Mouse (Mus musculus) small intestine, adult 2 months (tissue): ENCODE measurements around the gene Ccr7. TPM values are rescaled to one million over a fixed set of nuclear protein-coding genes. Genes with fewer than 3 reads are reported as not detected.

Experiments
- H3K27ac ChIP-seq: fragments of 200-500 bp; 2 replicates; pipeline ENCODE4 v1.5.1; 2012; ENCODE audit warnings: low read depth, low read length, control low read depth, inconsistent platforms; ENCODE audit not compliant: insufficient read depth
- H3K27me3 ChIP-seq: fragments of 200-500 bp; 2 replicates; pipeline ENCODE4 v1.6.1; 2012; ENCODE audit warnings: mild to moderate bottlenecking, moderate library complexity, low read length, inconsistent platforms; ENCODE audit not compliant: control insufficient read depth, insufficient read depth
- H3K36me3 ChIP-seq: fragments of 200-500 bp; 2 replicates; pipeline ENCODE4 v1.6.1; 2012; ENCODE audit warnings: mild to moderate bottlenecking, low read length, control low read depth, inconsistent platforms; ENCODE audit not compliant: control insufficient read depth, insufficient read depth
- H3K4me1 ChIP-seq: fragments of 200-500 bp; 2 replicates; pipeline ENCODE4 v1.6.1; 2012; ENCODE audit warnings: low read length, inconsistent platforms, mixed read lengths; ENCODE audit not compliant: control insufficient read depth, insufficient read depth, insufficient read length
- H3K4me3 ChIP-seq: fragments of 200-500 bp; 2 replicates; pipeline ENCODE4 v1.5.1; 2012; ENCODE audit warnings: low read depth, mild to moderate bottlenecking, control low read depth, inconsistent platforms, low read length, moderate library complexity
- CTCF ChIP-seq: fragments of 200-500 bp; IDR thresholded peaks from 2 replicates; pipeline ENCODE4 v1.5.1; 2012; ENCODE audit warnings: low read depth, mild to moderate bottlenecking, control low read depth, inconsistent platforms, low read length, moderate library complexity, mixed read lengths; ENCODE audit not compliant: insufficient replicate concordance, insufficient read length; ENCODE audit errors: extremely low read depth
- POLR2A ChIP-seq: fragments of 200-500 bp; IDR thresholded peaks from 2 replicates; pipeline ENCODE4 v1.6.1; 2012; ENCODE audit warnings: low read depth, mild to moderate bottlenecking, control low read depth, inconsistent platforms, low read length, moderate library complexity
- WGBS: fragments of 180-500 bp; shearing (Covaris S2); methylation state at CpG from one replicate; pipeline ENCODE4 v1.1.7; 2018; 5-methylcytosine and 5-hydroxymethylcytosine counted together
- polyA plus RNA-seq: library from polyadenylated mRNA; depleted of rRNA; stranded (reverse); fragments of >200 nt; gene quantifications from 2 replicates; pipeline ENCODE4 v1.2.3, GENCODE M21; 2012

Gene Ccr7
- polyA plus RNA-seq, 1 experiment = 4.1 TPM

GRCm38 (mm10) chr11:99136361-99136760 is 18.5 kb downstream of the Ccr7 start:
- Histone ChIP-seq H3K4me3 (no peak overlapping the region), H3K27me3 (no peaks in the 10 kb centered on the region), H3K4me1 (peaks cover 5% of the 10 kb centered on the region; the same call in 1 of the 2 replicates), H3K27ac (no peak overlapping the region), H3K36me3 (no peaks in the 10 kb centered on the region)
- WGBS = 40% methylated on average over 3 of the region's 3 CpGs
- no peak for TF ChIP-seq CTCF
- TF ChIP-seq POLR2A = no peak

GRCm38 (mm10) chr11:99135047-99135440 is 19.8 kb downstream of the Ccr7 start:
- H3K36me3 ChIP-seq = no peaks in the 10 kb centered on the region
- H3K27ac ChIP-seq = no peak overlapping the region
- H3K27me3 ChIP-seq = no peaks in the 10 kb centered on the region
- peaks cover 5% of the 10 kb centered on the region; the same call in 1 of the 2 replicates for H3K4me1 ChIP-seq
- 82% methylated on average over 8 of the region's 8 CpGs for WGBS
- no peak for TF ChIP-seq POLR2A
- H3K4me3 ChIP-seq = no peak overlapping the region

- WGBS = 74% methylated on average over 15 of the region's 15 CpGs
- Histone ChIP-seq H3K27ac (no peak overlapping the region), H3K4me1 (peaks cover 5% of the 10 kb centered on the region; the same call in 1 of the 2 replicates)
These were observed 20.4 kb downstream of the Ccr7 start for GRCm38 (mm10) chr11:99134266-99135046.

GRCm38 (mm10) chr11:99133285-99133897 is 21.5 kb downstream of the Ccr7 start:
- Histone ChIP-seq H3K4me3 (no peak overlapping the region), H3K27ac (no peak overlapping the region), H3K36me3 (no peaks in the 10 kb centered on the region), H3K27me3 (no peaks in the 10 kb centered on the region), H3K4me1 (peaks cover 5% of the 10 kb centered on the region; the same call in 1 of the 2 replicates)
- TF ChIP-seq CTCF = no peak
- TF ChIP-seq POLR2A = no peak
- 70% methylated on average over 5 of the region's 5 CpGs for WGBS

More at GRCm38 (mm10) chr11:99134266-99135046, 20.4 kb downstream of the Ccr7 start:
- H3K4me3 ChIP-seq = no peak overlapping the region
- H3K27me3 ChIP-seq = no peaks in the 10 kb centered on the region
- H3K36me3 ChIP-seq = no peaks in the 10 kb centered on the region
- TF ChIP-seq POLR2A = no peak

- Histone ChIP-seq H3K27me3 (no peaks in the 10 kb centered on the region), H3K27ac (no peak overlapping the region), H3K4me1 (peaks cover 12% of the 10 kb centered on the region), H3K36me3 (no peaks in the 10 kb centered on the region), H3K4me3 (no peak overlapping the region)
- WGBS = 62% methylated on average over 11 of the region's 11 CpGs
- TF ChIP-seq POLR2A (no peak), CTCF (no peak)
These were observed 22.7 kb downstream of the Ccr7 start for GRCm38 (mm10) chr11:99132091-99132730.

GRCm38 (mm10) chr11:99131463-99131840 is 23.4 kb downstream of the Ccr7 start:
- Histone ChIP-seq H3K27ac (no peak overlapping the region), H3K4me3 (no peak overlapping the region)

More at GRCm38 (mm10) chr11:99131463-99131840, 23.4 kb downstream of the Ccr7 start:
- Histone ChIP-seq H3K36me3 (no peaks in the 10 kb centered on the region), H3K27me3 (no peaks in the 10 kb centered on the region), H3K4me1 (peaks cover 12% of the 10 kb centered on the region)
- TF ChIP-seq CTCF (no peak), POLR2A (no peak)
- WGBS = 73% methylated on average over 12 of the region's 12 CpGs
